Mouse (Mus musculus): Measurements from ENCODE around the gene Snx7. TPM values are rescaled to one million over a fixed set of nuclear protein-coding genes. Genes with fewer than 3 reads are reported as not detected.
A peak's percentile ranks its signal among the peaks of the same experiment; 100 is the strongest.

Snx7 gene
- total RNA-seq, 2 experiments from 2014 or later, result 22.2 to 22.7 TPM

GRCm38 (mm10) chr3:117826486-117827200 lies 42.1 kb downstream of the Snx7 start:
- intact Hi-C loops (cut with DNase I), result no loop called here
- DNase-seq (ENCODE audit: low spot score in 2 of 2), result peak in 1 of 2 experiments; percentile 16

- intact Hi-C loops (cut with DNase I), result loop anchor here (5.0 kb wide), 1 partner anchor 44 kb away; the partner anchor contains the start of gene Snx7
- no peak for DNase-seq (ENCODE audit: low spot score in 2 of 2)
Measured at GRCm38 (mm10) chr3:117823218-117823617, 45.5 kb downstream of the Snx7 start.

- intact Hi-C loops (cut with DNase I), result no loop called here
- DNase-seq (ENCODE audit: low spot score in 2 of 2), result no peak
Measured at GRCm38 (mm10) chr3:117817635-117818034, 51.1 kb downstream of the Snx7 start.

GRCm38 (mm10) chr3:117814218-117814617 lies 54.5 kb downstream of the Snx7 start:
- intact Hi-C loops (cut with DNase I), result no loop called here
- DNase-seq (ENCODE audit: low spot score in 2 of 2), result no peak

GRCm38 (mm10) chr3:117812135-117812534 lies 56.6 kb downstream of the Snx7 start:
- DNase-seq (ENCODE audit: low spot score in 2 of 2), result no peak
- intact Hi-C loops (cut with DNase I), result no loop called here

- peak in 1 of 2 experiments; percentile 19 for DNase-seq (ENCODE audit: low spot score in 2 of 2)
- intact Hi-C loops (cut with DNase I), result no loop called here
Measured at GRCm38 (mm10) chr3:117805782-117806181, 63.0 kb downstream of the Snx7 start.

- intact Hi-C loops (cut with DNase I), result no loop called here
- no peak for DNase-seq (ENCODE audit: low spot score in 2 of 2)
Measured at GRCm38 (mm10) chr3:117794501-117794900, 74.2 kb downstream of the Snx7 start.

- intact Hi-C loops (cut with DNase I), result no loop called here
Measured at GRCm38 (mm10) chr3:117791951-117792350, 76.8 kb downstream of the Snx7 start.

GRCm38 (mm10) chr3:117791273-117791672 lies 77.5 kb downstream of the Snx7 start:
- DNase-seq (ENCODE audit: low spot score in 2 of 2), result no peak
- intact Hi-C loops (cut with DNase I), result no loop called here

More at GRCm38 (mm10) chr3:117791951-117792350, 76.8 kb downstream of the Snx7 start:
- DNase-seq (ENCODE audit: low spot score in 2 of 2), result no peak

GRCm38 (mm10) chr3:117788800-117789693 lies 79.7 kb downstream of the Snx7 start:
- peak in 1 of 2 experiments; percentile 27 for DNase-seq (ENCODE audit: low spot score in 2 of 2)
- intact Hi-C loops (cut with DNase I), result loop anchor here (5.0 kb wide), 1 partner anchor 82 kb away; no protein-coding TSS in a partner anchor

- intact Hi-C loops (cut with DNase I), result loop anchor here (5.0 kb wide), 1 partner anchor 80 kb away; no protein-coding TSS in a partner anchor
- no peak for DNase-seq (ENCODE audit: low spot score in 2 of 2)
Measured at GRCm38 (mm10) chr3:117787247-117787646, 81.5 kb downstream of the Snx7 start.

- intact Hi-C loops (cut with DNase I), result no loop called here
- DNase-seq (ENCODE audit: low spot score in 2 of 2), result peak; percentile 7 to 16
Measured at GRCm38 (mm10) chr3:117752151-117752757, 116.5 kb downstream of the Snx7 start.

GRCm38 (mm10) chr3:117751665-117752064 lies 117.1 kb downstream of the Snx7 start:
- intact Hi-C loops (cut with DNase I), result no loop called here
- DNase-seq (ENCODE audit: low spot score in 2 of 2), result no peak

GRCm38 (mm10) chr3:117749256-117749655 lies 119.5 kb downstream of the Snx7 start:
- intact Hi-C loops (cut with DNase I), result no loop called here
- DNase-seq (ENCODE audit: low spot score in 2 of 2), result no peak

- intact Hi-C loops (cut with DNase I), result no loop called here
- DNase-seq (ENCODE audit: low spot score in 2 of 2), result no peak
Measured at GRCm38 (mm10) chr3:117739760-117740159, 129.0 kb downstream of the Snx7 start.

- DNase-seq (ENCODE audit: low spot score in 2 of 2), result no peak
- intact Hi-C loops (cut with DNase I), result no loop called here
Measured at GRCm38 (mm10) chr3:117732661-117733060, 136.1 kb downstream of the Snx7 start.
